Mouse (Mus musculus): ENCODE measurements around the gene Pid1.

GRCm38 (mm10) chr1:84225626-84226025 lies 138.4 kb downstream of the Pid1 start:
- TF ChIP-seq CTCF (IDR thresholded peaks at IDR 0.05; ENCODE audit: low read depth): no peak
- no peak for TF ChIP-seq EP300 (IDR thresholded peaks at IDR 0.05; ENCODE audit: low read depth)
